Mouse (Mus musculus) monocyte, adult 5-6 weeks (primary cell): ENCODE data around the gene Lmcd1. TPM values are rescaled to one million over a fixed set of nuclear protein-coding genes. Genes with fewer than 3 reads are reported as not detected.

Experiments
- ATAC-seq: fragments of 153-309, 156-312 bp; replicated peaks from 2 replicates; pipeline ENCODE4 v1.8.0; 2017; ENCODE audit warnings: mild to moderate bottlenecking; ENCODE audit not compliant: low TSS enrichment, insufficient number of reproducible peaks, severe bottlenecking, poor library complexity, low FRiP score
- total RNA-seq: library from RNA; stranded (forward); fragments of 200-1000, 200-491, 200-594 nt; gene quantifications from 3 replicates; pipeline ENCODE4 v1.2.3, GENCODE M21; 2017

Lmcd1 gene
- total RNA-seq, 1 experiment from 2014 or later, result not detected

GRCm38 (mm10) chr6:112330520-112331222 lies 57.1 kb downstream of the Lmcd1 start:
- no peak for ATAC-seq

GRCm38 (mm10) chr6:112331223-112331598 lies 57.7 kb downstream of the Lmcd1 start:
- no peak for ATAC-seq

DNA sequence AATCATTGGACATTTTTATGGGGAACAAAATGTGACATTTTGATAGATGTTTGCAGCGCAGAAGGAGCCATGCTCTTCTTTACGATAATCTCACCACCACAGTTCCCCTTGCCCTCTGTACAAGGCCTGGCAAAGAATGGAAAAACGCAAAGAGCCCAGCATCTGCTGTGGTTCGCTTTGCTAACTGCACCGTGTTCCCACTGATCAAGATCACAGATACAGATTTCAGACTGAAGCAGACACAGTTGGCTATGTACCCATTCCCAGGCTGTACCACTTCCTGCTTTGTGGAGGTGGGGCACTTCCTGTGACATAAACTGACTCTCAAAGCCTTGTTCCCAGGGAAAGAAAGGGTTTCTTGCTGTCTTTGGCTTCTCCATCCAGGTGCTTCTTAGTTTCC lies 60.4 kb downstream of the Lmcd1 start:
- ATAC-seq, result no peak

GRCm38 (mm10) chr6:112337667-112338066 lies 64.1 kb downstream of the Lmcd1 start:
- no peak for ATAC-seq

DNA sequence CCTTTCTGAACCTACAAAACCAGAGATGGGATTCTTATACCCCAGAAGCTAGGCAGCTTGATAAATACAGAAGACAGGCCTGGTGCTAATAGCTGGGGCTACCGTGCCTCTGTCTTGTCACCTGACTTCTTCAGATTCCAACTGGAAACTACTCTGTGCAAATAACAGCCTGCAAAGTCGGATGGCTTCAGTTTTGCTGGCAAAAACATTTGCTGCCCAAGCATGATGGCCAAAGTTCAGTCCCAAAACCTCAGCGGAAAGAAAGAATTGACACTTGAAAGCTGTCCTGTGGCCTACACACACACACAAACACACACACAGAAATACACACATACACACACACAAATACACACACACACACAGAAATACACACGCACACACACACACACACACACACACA lies 65.5 kb downstream of the Lmcd1 start:
- ATAC-seq, result no peak

- ATAC-seq, result no peak
Observed at GRCm38 (mm10) chr6:112350452-112350851, 76.9 kb downstream of the Lmcd1 start.

DNA sequence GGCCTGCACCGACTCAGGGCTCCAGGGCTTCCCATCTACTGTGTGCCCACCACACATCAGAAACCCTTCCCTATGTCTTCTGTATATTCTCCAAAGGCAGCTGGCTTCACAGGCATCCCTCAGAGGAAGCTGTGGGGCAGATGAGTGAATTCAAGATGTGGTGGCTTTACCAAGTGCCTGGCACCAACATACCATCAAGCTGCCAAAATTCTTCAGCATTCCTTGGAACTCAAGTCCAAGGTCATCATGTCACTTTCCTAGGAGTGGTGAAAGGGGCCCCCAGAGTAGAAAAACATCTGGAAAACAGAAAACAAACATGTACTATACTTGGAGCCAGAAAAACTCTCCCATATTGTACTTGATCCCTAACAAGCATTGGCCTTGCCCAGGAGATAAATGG lies 85.8 kb downstream of the Lmcd1 start:
- no peak for ATAC-seq

DNA sequence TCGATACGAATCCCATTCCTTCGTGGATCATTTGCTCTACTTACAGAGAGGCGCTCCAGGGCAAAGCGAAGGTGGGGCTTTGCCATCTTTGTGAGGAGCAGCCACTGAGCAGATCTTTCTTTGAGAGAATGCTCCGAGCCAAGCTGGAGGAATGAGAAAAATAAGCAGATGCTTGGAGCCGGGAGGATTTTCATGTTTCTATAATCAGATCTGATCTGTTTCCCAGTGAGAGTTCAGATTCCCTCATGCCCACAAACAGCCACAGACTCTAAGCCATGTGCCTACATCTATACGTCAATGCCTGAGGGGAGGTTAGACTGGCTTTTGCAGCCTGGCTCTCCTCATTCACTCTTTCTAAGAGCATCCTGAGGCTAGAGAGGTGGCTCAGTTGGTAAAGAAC lies 87.1 kb downstream of the Lmcd1 start:
- ATAC-seq, result no peak

DNA sequence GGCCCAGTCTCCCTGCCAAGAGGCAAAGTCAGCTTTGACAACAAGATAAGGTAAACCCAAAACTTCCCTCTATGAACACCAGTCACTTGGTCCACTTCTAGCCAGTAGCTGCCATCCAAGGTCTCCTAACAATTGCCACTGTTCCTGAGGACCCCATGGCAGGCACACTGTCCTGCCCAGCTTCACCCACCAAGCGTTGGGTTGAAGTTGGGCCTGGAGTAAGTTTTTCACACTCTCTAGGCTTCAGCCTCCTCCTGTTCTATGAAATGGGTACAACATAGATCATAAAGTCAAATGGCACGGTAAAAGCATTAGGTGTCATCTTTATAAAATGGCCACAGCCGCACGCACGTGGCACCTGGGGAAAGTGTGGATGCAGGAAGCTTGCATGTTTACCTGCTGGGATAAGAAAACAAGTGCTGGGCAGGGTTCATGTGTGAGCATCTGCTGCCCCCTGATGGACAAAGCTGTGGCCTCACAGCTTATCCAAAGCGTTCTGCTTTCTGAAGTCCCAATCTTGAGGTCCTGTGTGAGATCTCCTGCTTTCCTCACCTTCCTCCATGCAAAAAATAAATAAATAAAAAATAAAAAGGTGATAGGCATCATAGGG lies 88.9 kb downstream of the Lmcd1 start:
- ATAC-seq, result no peak

DNA sequence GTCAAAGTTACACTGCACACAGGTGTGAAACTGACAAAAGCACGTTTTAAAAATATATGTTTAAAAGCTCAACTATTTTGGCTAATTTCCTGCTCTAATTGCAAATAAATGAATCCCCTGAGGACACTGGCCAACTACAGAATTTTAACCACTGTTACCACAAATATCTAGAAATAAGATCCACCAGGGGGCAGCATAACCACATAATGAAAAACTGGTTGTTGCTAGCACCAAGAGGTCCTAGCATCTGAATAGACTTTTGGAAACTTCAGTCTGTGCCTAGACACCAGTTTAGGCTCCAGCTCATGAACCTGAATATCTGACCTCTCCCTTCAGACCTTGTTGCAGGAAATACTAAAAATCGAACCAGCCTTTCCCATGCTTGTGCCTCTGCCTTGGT lies 91.0 kb downstream of the Lmcd1 start:
- no peak for ATAC-seq

DNA sequence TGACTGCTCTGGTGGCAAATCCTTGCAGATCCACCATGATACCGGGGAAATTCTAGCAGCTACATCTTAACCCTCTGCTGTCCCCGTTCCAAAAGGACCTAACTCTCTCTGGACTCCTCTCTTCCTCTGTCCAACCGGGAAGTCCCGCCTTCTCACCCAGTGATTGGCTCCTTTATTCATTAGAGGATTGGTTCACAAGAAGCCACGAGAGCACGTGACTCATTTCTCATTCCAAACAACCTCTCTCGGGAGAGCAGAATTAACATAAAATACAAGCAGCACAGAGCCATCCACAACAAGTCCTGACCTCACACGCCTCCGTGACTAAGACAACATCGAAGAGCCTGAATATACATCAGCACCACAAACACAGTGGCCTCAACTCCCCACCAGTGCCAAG lies 91.7 kb downstream of the Lmcd1 start:
- no peak for ATAC-seq

GRCm38 (mm10) chr6:112373886-112374585 lies 100.5 kb downstream of the Lmcd1 start:
- ATAC-seq, result no peak

DNA sequence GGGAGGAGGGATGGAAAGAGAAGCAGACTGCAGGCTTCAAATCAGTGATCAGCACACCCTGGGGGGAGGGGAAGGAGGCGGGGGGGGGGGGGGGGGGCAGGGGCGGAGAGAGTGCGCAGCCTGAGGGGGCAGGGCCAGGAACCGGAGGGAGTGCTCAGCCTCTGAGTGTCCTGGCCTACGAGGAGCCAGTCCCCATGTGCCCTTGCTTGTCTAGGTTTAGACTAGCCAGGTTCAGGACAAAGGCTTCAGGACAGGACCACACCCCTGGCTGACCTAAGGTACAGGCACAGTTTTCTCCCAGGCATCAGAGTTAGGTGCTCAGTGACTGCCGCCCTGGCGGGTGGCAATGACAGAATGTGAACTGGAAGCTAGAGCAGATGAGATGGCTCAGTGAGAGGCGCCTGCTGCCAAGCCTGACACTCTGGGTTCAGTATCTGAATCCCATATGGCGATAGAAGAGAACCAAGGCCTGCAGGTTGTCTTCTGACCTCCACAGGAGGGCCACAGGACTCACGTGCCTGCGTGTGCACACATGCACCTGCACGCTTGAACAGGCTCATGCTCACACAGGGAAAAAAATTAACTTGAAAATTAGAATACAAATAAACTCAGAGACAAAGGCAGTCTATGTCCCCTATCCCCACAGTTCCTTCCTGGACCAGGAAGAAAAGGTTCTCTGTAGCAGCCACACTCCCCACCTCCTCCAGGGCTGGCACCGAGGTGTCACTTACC lies 102.3 kb downstream of the Lmcd1 start:
- no peak for ATAC-seq

DNA sequence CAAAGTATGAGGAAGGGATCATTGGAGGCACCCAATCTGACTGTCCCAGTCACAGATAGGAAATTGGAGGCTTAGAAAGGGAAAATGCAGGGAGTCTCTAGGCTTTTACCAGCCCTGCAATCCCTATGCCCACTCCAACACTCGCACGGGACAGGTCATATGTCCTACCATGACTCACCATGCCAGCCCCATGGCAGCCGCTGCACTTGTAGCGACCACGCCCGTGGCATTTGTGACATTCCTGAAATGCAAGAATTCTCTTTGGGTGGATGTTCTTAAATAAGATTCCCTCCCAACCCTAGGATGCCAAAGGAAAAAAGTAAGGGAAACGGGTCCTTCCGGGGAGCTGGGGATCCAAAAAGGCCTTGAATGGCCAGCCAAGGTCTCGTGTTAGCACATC lies 105.5 kb downstream of the Lmcd1 start:
- no peak for ATAC-seq

Other genes starting within 250 kb of the Lmcd1 start
- gene Ssu2, start 114.3 kb downstream of the Lmcd1 start, total RNA-seq, result not detected in 3 replicates
- gene Cav3, start 185.7 kb downstream of the Lmcd1 start, total RNA-seq, result not detected in 3 replicates
- not detected in 3 replicates for gene Oxtr, start 216.2 kb downstream of the Lmcd1 start, total RNA-seq